16 mouse cellular contexts compared by ENCODE assay signal in the genomic region with DNA sequence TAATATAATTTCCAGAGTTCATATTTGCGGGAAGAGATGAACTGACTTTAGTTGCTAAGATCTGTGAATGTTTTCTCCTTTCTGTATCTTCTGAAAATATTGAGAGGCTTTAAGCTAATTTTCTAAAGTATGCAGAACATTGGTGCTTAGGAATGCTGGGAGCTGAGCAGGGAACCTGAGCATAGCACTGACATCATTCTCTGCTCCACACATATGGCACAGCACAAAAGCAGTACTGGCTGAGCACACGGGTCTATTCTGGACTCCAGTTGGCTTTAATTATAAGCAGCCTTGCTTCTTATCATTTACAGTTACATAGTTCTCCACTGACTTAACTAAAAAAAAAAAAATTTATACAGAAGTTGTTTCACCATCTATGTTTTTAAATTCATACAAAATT.
A peak's percentile ranks its signal among the peaks of the same experiment; 100 is the strongest.
DNase-seq lines count a peak whose midpoint lies in the region; ATAC-seq and TF ChIP-seq lines count a peak whose summit lies in the region.
"Had no signal": no experiment of that assay in that cellular context is flagged by ENCODE, and none has a peak within 500 bp of the region (broad histone marks: within the 10 kb centered on the region; RNA-seq: fewer than 3 reads in every experiment).

No protein-coding gene starts in this region.

- H3K27me3 ChIP-seq in midbrain, embryonic 15.5 days (replicated peaks): no peaks in the 10 kb centered on the region
- H3K27me3 ChIP-seq in heart, embryonic 11.5 days (ENCODE audit: control insufficient read depth, insufficient read depth, low read length): peaks cover 22% of the 10 kb centered on the region

- H3K9ac ChIP-seq in midbrain, embryonic 15.5 days: 0 out of 2 replicates have a peak overlapping the region, but pooled peaks have one; percentile 37
- H3K9ac ChIP-seq in heart, embryonic 11.5 days (ENCODE audit: low read depth, low read length): no peak overlapping the region
- H3K9ac ChIP-seq: embryonic facial prominence, embryonic 12.5 days; kidney, embryonic 15.5 days; liver, postnatal 0 days had no signal

- H3K4me1 ChIP-seq in midbrain, embryonic 15.5 days: peaks cover 27% of the 10 kb centered on the region
- no peaks in the 10 kb centered on the region for H3K4me1 ChIP-seq in heart, embryonic 11.5 days (ENCODE audit: control insufficient read depth, insufficient read depth, low read length)

- peak; percentile 32 to 51 for DNase-seq in cerebellum, postnatal 25 days
- DNase-seq in cerebellum, adult 9-11 months: no peak
- no peak for DNase-seq in layer of hippocampus, adult 2 months (ENCODE audit: low spot score in 2 of 2)
- no peak for DNase-seq in layer of hippocampus, postnatal 36 days
- peak; percentile 51 for DNase-seq in brain, embryonic 14.5 days (ENCODE audit: low read depth)
- no peak for DNase-seq in urinary bladder, postnatal 4 days (ENCODE audit: low spot score in 2 of 2)
- DNase-seq: cerebellum, adult 8-10 months; gastrocnemius, postnatal 10 days; heart, adult 2 months; liver, postnatal 0 days; retina, postnatal 1 day had no signal

- peak overlapping the region; percentile 90 for H3K27ac ChIP-seq in layer of hippocampus, adult 2 months
- H3K27ac ChIP-seq in midbrain, embryonic 15.5 days: no peak overlapping the region
- no peak overlapping the region for H3K27ac ChIP-seq in heart, embryonic 11.5 days (ENCODE audit: low read depth, low read length)
- H3K27ac ChIP-seq: embryonic facial prominence, embryonic 12.5 days; heart, adult 2 months; kidney, embryonic 15.5 days had no signal

- TF ChIP-seq POLR2A in brain, embryonic 14.5 days (IDR thresholded peaks at IDR 0.05; ENCODE audit: borderline replicate concordance, extremely low read depth, insufficient read depth, insufficient read length, poor library complexity, severe bottlenecking): no peak

- ATAC-seq in midbrain, embryonic 15.5 days (replicated peaks): no peak
- no peak for ATAC-seq in heart, embryonic 11.5 days (replicated peaks; ENCODE audit: insufficient number of reproducible peaks, low FRiP score, low TSS enrichment)
- ATAC-seq: activated CD4-positive, CD25-positive, alpha-beta regulatory T cell, adult 4 months; liver, postnatal 0 days had no signal

- no peaks in the 10 kb centered on the region for H3K9me3 ChIP-seq in midbrain, embryonic 15.5 days
- no peaks in the 10 kb centered on the region for H3K9me3 ChIP-seq in heart, embryonic 11.5 days (replicated peaks; ENCODE audit: control insufficient read depth, low read length)
- H3K9me3 ChIP-seq: embryonic facial prominence, embryonic 12.5 days; kidney, embryonic 15.5 days had no signal

- 66% methylated on average over 2 of the region's 2 CpGs for WGBS in midbrain, embryonic 15.5 days
- 66% methylated on average over 2 of the region's 2 CpGs for WGBS in heart, embryonic 11.5 days (ENCODE audit: insufficient replicate concordance)

- TF ChIP-seq CTCF in layer of hippocampus, adult 2 months (conservative IDR thresholded peaks at IDR 0.05): no peak
- TF ChIP-seq CTCF in brain, embryonic 14.5 days (IDR thresholded peaks at IDR 0.05; ENCODE audit: borderline replicate concordance, extremely low read depth, insufficient read depth, insufficient read length): no peak

- no peaks in the 10 kb centered on the region for H3K36me3 ChIP-seq in midbrain, embryonic 15.5 days (replicated peaks)
- H3K36me3 ChIP-seq in heart, embryonic 11.5 days (ENCODE audit: control insufficient read depth, insufficient read depth, low read length): no peaks in the 10 kb centered on the region
- H3K36me3 ChIP-seq: embryonic facial prominence, embryonic 12.5 days; kidney, embryonic 15.5 days had no signal

- peak overlapping the region; percentile 70 for H3K4me2 ChIP-seq in midbrain, embryonic 15.5 days
- H3K4me2 ChIP-seq in heart, embryonic 11.5 days: no peak overlapping the region
- H3K4me2 ChIP-seq: embryonic facial prominence, embryonic 12.5 days; kidney, embryonic 15.5 days had no signal

- peak overlapping the region; percentile 42 for H3K4me3 ChIP-seq in layer of hippocampus, adult 2 months
- peak overlapping the region; percentile 68 for H3K4me3 ChIP-seq in midbrain, embryonic 15.5 days
- no peak overlapping the region for H3K4me3 ChIP-seq in heart, embryonic 11.5 days (ENCODE audit: low read depth, low read length)
- H3K4me3 ChIP-seq: embryonic facial prominence, embryonic 12.5 days; heart, adult 2 months; kidney, embryonic 15.5 days had no signal

Comparison
In these comparisons a context has a peak if more than half of its experiments do, and no peak if none do; other contexts are left out.
1. DNase-seq: peak in cerebellum, postnatal 25 days (2 of 2) and brain, embryonic 14.5 days (single experiment); none in cerebellum, adult 9-11 months (single experiment), layer of hippocampus, adult 2 months (0 of 2), layer of hippocampus, postnatal 36 days (0 of 2) and urinary bladder, postnatal 4 days (0 of 2).